10 mouse cellular contexts compared by ENCODE assay signal in genomic region chr6:116004069-116004468, GRCm38 (mm10). TPM values are rescaled to one million over a fixed set of nuclear protein-coding genes. Genes with fewer than 3 reads are reported as not detected.
DNase-seq lines count a peak whose midpoint lies in the region; ATAC-seq lines count a peak whose summit lies in the region.
"Had no signal": no experiment of that assay in that cellular context is flagged by ENCODE, and none has a peak within 500 bp of the region (broad histone marks: within the 10 kb centered on the region; RNA-seq: fewer than 3 reads in every experiment).

No protein-coding gene starts in this region.

- H3K4me3 ChIP-seq in heart, embryonic 16.5 days (ENCODE audit: low read length): no peak overlapping the region
- H3K4me3 ChIP-seq in liver, embryonic 11.5 days (ENCODE audit: low read depth, low read length): peak overlapping the region; percentile 20
- H3K4me3 ChIP-seq: hindbrain, embryonic 12.5 days had no signal

- peaks cover 20% of the 10 kb centered on the region for H3K4me1 ChIP-seq in heart, embryonic 16.5 days (ENCODE audit: control insufficient read depth, insufficient read depth, low read length)
- H3K4me1 ChIP-seq in liver, embryonic 11.5 days (replicated peaks; ENCODE audit: control insufficient read depth, insufficient read depth, low read length): peaks cover 39% of the 10 kb centered on the region

- peak; percentile 99 for DNase-seq in heart, adult 11 months
- no peak for DNase-seq in heart, postnatal 25 days (ENCODE audit: low spot score)
- peak; percentile 7 to 36 for DNase-seq in adrenal gland, adult 18-20 months (ENCODE audit: low spot score in 2 of 2)
- DNase-seq in liver, embryonic 11.5 days (ENCODE audit: low spot score): peak; percentile 57
- DNase-seq in left cerebral cortex, postnatal 4 days: no peak
- DNase-seq in cerebellum, adult 11 months: no peak

- no peak; the same call in 1 of the 2 replicates for ATAC-seq in heart, embryonic 16.5 days (replicated peaks; ENCODE audit: extremely low read depth, insufficient read depth, low FRiP score)
- peak; percentile 25 for ATAC-seq in liver, embryonic 11.5 days (replicated peaks; ENCODE audit: low FRiP score)
- ATAC-seq in erythroblast, adult 5-6 weeks (replicated peaks; ENCODE audit: low FRiP score, poor library complexity, severe bottlenecking): no peak

- 20% methylated on average over 7 of the region's 7 CpGs for WGBS in heart, embryonic 16.5 days
- 16% methylated on average over 7 of the region's 7 CpGs for WGBS in liver, embryonic 11.5 days

- peaks cover 2% of the 10 kb centered on the region; the same call in 1 of the 2 replicates for H3K27me3 ChIP-seq in heart, embryonic 16.5 days (ENCODE audit: control insufficient read depth, insufficient read depth, low read length)
- H3K27me3 ChIP-seq in liver, embryonic 11.5 days (replicated peaks; ENCODE audit: control insufficient read depth, insufficient read depth, low read length): no peaks in the 10 kb centered on the region

- peak overlapping the region; percentile 56 for H3K9ac ChIP-seq in heart, embryonic 16.5 days (ENCODE audit: low read length)
- H3K9ac ChIP-seq in liver, embryonic 11.5 days (ENCODE audit: low read depth, low read length): peak overlapping the region; percentile 62
- H3K9ac ChIP-seq: hindbrain, embryonic 12.5 days had no signal

- no peaks in the 10 kb centered on the region for H3K36me3 ChIP-seq in heart, embryonic 16.5 days (ENCODE audit: control insufficient read depth, insufficient read depth)
- H3K36me3 ChIP-seq in liver, embryonic 11.5 days (ENCODE audit: control insufficient read depth, insufficient read depth, low read length): no peaks in the 10 kb centered on the region
- H3K36me3 ChIP-seq: hindbrain, embryonic 12.5 days had no signal

- peak overlapping the region; percentile 42 for H3K4me2 ChIP-seq in heart, embryonic 16.5 days (ENCODE audit: low read depth, low read length)
- peak overlapping the region; percentile 58 for H3K4me2 ChIP-seq in liver, embryonic 11.5 days
- H3K4me2 ChIP-seq: hindbrain, embryonic 12.5 days had no signal

- intact Hi-C loops in heart, postnatal 25 days (cut with DNase I): no loop called here
- intact Hi-C loops in left cerebral cortex, postnatal 4 days (cut with DNase I): no loop called here

- H3K27ac ChIP-seq in heart, embryonic 16.5 days (ENCODE audit: low read length): peak overlapping the region; percentile 89
- H3K27ac ChIP-seq in liver, embryonic 11.5 days (ENCODE audit: low read depth, low read length): peak overlapping the region; percentile 49
- H3K27ac ChIP-seq: hindbrain, embryonic 12.5 days had no signal

- no peaks in the 10 kb centered on the region for H3K9me3 ChIP-seq in heart, embryonic 16.5 days (replicated peaks; ENCODE audit: control insufficient read depth, low read length)
- no peaks in the 10 kb centered on the region for H3K9me3 ChIP-seq in liver, embryonic 11.5 days (ENCODE audit: control insufficient read depth, low read length)
- H3K9me3 ChIP-seq: hindbrain, embryonic 12.5 days had no signal

RNA-seq across cellular contexts. Expression of gene Plxnd1, which starts 9.3 kb away (rescaled TPM):
- total RNA-seq in heart, postnatal 25 days (2021): 10 to 100 TPM; 79.7 to 91.8 TPM
- total RNA-seq in adrenal gland, adult 18-20 months (2021): 100 to 1,000 TPM; 116 to 135 TPM
- 46.0 and 49.6 TPM in 2 replicates for polyA plus RNA-seq in heart, embryonic 16.5 days (2015; fragmentation: Nextera tagmentation; extraction: Ambion mirVana)
- 25.6 and 27.8 TPM in 2 replicates for polyA plus RNA-seq in liver, embryonic 11.5 days (2014; fragmentation: Nextera tagmentation; extraction: Ambion mirVana)
- 100 to 1,000 TPM; 167 to 181 TPM for total RNA-seq in left cerebral cortex, postnatal 4 days (2021)
- 10.0 and 55.1 TPM in 2 replicates for total RNA-seq in erythroblast, adult 5-6 weeks (2015; ENCODE audit: low replicate concordance)
- total RNA-seq in erythroblast, adult 5-6 weeks (2017; ENCODE audit: low replicate concordance): 11.8 and 18.1 TPM in 2 replicates

RNA-seq across cellular contexts. Expression of gene H1foo, which starts 59.3 kb away (rescaled TPM):
- total RNA-seq in heart, postnatal 25 days (2021): not detected
- total RNA-seq in adrenal gland, adult 18-20 months (2021): not detected
- polyA plus RNA-seq in heart, embryonic 16.5 days (2015; fragmentation: Nextera tagmentation; extraction: Ambion mirVana): not detected in 2 replicates
- polyA plus RNA-seq in liver, embryonic 11.5 days (2014; fragmentation: Nextera tagmentation; extraction: Ambion mirVana): not detected in 2 replicates
- total RNA-seq in left cerebral cortex, postnatal 4 days (2021): not detected
- total RNA-seq in erythroblast, adult 5-6 weeks (2015; ENCODE audit: low replicate concordance): not detected in 2 replicates
- total RNA-seq in erythroblast, adult 5-6 weeks (2017; ENCODE audit: low replicate concordance): not detected in 2 replicates
- polyA plus RNA-seq: CD4-positive, CD25-positive, alpha-beta regulatory T cell, adult 4 months; hindbrain, embryonic 12.5 days had no signal

Comparison
In these comparisons a context has a peak if more than half of its experiments do, and no peak if none do; other contexts are left out.
1. DNase-seq: peak in heart, adult 11 months (single experiment), adrenal gland, adult 18-20 months (2 of 2) and liver, embryonic 11.5 days (single experiment); none in heart, postnatal 25 days (single experiment), left cerebral cortex, postnatal 4 days (single experiment) and cerebellum, adult 11 months (single experiment).